Mouse (Mus musculus) Muller cell, postnatal 12 days (primary cell): Measurements from ENCODE around the gene Rbfox1.

Source experiments
- DNase-seq: peaks from one replicate; pipeline ENCODE4 v3.0.0-alpha.2; 2015; ENCODE audit errors: inconsistent ontology term

Rbfox1 gene

GRCm38 (mm10) chr16:7223265-7223664, 1338.1 kb downstream of the Rbfox1 start:
- DNase-seq: no peak

DNA sequence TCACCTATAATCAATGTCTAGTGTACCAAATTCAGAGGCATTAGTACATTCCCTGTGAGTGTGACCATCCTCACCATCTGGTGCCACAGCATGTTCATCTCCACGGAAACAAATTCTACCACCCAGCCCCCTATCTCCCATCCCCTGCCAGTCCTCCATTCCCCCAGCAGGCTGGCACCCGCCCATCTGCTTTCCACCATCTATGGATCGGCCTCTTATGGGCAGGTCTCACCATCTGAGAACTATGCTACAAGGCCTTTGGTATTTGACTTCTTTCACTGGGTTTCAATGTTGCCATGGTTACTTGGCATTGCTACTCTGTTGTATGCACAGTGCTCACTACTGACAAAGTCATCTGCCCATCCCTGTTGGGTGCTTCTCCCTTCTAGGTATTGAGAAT, 1340.8 kb downstream of the Rbfox1 start:
- no peak for DNase-seq

DNA sequence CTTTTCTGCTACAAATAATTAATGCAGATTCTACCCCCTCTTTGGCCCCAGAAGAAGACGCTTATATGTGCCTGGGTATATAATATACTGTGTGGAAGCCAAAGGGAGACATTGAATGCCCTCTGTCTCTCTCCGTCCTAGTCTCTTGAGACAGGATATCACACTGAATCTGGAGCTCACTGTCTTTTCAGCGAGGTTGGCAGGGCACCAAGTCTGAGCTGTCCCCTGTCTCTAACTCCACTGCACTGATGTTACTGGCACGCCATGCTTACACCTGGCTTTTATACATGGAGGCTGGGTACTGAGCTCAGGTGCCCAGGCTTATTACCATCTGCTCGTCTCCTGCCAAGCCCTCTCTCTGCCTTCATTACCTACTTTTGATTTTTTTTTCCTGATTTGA, 1343.1 kb downstream of the Rbfox1 start:
- DNase-seq: no peak

DNA sequence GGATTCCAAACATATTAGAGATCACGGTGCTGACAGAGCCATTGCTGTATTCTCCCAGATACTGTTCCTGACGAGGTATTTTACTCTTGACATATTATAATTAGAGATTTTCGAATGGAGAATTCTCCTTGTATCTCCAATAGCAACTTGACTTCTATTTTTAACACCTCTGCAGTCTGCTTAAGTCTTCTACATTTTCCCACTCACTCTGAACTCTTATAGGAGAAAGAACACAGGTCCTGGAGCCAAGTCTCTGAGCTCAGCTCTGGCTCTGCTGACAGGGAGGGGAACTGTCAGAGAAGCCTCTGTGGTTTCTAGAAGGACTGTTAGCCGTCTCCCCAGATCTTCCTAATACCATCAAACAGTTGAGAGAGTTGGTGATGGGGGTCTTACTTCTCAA, 1344.1 kb downstream of the Rbfox1 start:
- no peak for DNase-seq

DNA sequence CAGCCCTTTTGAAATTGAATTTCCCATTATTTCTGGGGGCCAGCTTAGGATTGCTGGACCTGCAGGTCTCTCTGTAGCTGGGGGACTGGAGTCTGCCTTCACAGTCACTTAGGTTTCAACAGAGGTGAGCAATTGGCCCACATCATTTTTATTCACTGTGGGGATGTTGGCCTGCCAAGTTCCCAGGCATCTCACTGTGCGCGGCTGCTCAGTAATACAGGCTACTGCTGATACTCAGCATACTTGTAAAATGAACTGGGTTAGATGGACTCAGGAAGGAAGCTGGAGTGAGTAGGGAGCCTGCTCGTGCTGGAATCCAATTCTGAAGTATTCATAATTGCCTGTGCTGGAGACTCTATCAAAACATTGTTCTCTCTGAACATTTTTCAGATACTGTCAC, 1356.5 kb downstream of the Rbfox1 start:
- DNase-seq: peak; percentile 17

- DNase-seq: no peak
Observed at GRCm38 (mm10) chr16:7242501-7242900, 1357.3 kb downstream of the Rbfox1 start.

DNA sequence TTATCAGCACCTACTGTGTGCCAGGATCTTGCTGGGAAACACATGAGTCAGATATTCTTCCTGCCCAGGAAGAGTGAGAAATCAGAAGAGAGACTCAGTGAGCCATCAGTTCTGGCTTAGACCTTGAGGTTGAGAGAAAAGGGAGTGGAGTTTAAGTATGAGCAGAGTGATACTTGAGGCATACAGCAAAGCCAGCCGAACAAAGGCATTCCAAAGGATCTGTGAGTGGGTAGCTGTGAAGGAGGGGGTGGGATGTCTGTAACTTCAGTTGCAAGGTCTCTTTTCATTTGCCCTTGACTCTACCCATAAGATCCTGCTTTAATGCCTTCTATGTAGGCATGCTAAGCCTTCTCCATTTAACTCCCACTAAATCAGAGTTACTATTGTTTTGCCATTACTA, 1359.2 kb downstream of the Rbfox1 start:
- peak; percentile 30 for DNase-seq

DNA sequence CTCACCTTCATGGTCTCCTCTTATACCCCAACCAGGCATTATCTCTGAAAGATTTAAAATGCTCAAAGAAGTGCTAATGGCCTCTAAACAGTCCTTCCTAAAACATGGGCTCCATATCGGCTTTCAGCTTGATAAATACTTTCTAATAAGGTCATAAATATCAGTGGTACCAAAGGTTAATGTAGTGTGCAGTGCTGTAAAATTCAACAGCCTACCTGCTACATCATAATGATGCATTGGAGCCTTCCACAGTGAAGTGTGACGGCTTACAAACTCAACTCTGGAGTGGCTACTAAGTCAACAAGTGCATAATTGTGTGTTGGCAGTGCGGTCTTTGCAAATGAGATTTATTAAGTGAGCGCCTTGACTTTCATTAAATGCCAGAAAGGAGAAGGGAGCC, 1366.5 kb downstream of the Rbfox1 start:
- DNase-seq: no peak

GRCm38 (mm10) chr16:7257366-7257765, 1372.2 kb downstream of the Rbfox1 start:
- no peak for DNase-seq

DNA sequence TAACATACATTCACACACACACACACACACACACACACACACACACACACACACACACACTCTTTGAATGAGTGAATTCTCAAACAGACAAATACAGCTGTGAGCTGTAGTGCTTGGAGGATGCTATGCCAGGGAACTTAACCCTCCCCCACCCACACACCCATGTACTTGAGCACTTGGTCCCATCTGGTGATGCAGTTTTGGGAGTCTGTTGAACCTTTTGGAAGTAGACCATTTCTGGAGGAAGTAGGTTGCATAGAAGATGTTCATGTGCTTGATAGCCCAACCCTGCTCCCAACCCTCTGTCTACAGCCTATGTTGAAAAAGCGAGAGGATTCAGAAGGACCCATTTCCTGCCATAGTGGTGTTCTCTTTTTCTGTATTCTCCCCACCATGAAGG, 1378.1 kb downstream of the Rbfox1 start:
- no peak for DNase-seq

DNA sequence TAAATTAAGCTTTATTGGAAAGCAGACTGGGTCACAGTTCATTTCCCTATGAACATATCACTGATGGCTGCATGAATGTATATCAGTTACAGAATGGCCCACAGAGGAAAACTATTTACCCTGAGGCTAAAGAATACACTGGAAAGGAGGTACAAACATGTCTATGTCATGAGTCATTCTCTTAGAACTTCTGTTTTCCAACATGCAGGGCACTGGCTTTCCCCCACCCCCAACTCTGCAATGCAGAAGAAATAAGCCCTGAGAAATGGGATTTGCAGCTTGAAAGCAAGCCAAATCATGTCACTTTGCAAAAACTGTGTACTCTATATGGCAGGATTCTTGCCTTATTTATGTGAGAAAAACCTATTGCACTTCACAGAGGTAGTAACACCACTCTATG, 1380.6 kb downstream of the Rbfox1 start:
- DNase-seq: peak; percentile 83

GRCm38 (mm10) chr16:7275501-7275900, 1390.3 kb downstream of the Rbfox1 start:
- DNase-seq: no peak

- DNase-seq: no peak
Observed at GRCm38 (mm10) chr16:7275901-7276300, 1390.7 kb downstream of the Rbfox1 start.

DNA sequence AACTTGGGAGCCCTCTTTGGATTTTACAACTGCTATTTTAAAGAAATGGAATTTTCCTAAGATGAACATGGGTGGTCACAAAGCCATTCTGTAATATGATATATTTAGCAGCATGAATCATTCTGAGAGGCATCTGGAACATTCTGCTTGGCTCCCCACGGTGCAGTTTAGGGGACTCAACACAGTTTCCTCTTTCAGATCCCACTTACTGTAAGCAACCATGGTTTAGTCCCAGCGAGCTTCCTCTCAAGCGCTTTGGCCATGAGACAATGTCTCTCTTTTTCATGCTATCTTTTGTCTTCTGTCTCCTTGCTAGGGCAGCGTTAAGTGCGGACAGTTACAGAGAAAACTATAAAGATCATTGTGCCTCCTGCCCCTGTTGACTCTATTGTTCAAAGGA, 1394.4 kb downstream of the Rbfox1 start:
- DNase-seq: peak; percentile 36

DNA sequence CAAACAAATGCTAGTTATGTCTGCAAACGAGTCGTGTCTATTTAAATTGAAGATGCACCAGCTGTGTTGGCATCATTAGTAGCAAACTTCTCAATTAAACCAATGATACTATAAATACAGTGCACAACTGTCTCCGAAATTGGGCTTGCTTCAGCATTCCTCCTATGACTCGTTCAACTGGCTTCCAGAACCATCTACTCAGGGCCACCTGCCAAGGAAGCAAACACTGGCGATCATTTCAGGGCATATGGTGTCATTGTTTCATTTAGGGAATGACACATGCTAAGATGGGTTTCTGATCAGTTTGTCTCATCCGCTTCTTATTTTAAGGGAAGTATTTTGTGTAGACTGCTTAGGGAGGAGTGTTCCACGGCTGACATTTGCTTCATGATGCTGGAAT, 1397.1 kb downstream of the Rbfox1 start:
- peak; percentile 67 for DNase-seq

DNA sequence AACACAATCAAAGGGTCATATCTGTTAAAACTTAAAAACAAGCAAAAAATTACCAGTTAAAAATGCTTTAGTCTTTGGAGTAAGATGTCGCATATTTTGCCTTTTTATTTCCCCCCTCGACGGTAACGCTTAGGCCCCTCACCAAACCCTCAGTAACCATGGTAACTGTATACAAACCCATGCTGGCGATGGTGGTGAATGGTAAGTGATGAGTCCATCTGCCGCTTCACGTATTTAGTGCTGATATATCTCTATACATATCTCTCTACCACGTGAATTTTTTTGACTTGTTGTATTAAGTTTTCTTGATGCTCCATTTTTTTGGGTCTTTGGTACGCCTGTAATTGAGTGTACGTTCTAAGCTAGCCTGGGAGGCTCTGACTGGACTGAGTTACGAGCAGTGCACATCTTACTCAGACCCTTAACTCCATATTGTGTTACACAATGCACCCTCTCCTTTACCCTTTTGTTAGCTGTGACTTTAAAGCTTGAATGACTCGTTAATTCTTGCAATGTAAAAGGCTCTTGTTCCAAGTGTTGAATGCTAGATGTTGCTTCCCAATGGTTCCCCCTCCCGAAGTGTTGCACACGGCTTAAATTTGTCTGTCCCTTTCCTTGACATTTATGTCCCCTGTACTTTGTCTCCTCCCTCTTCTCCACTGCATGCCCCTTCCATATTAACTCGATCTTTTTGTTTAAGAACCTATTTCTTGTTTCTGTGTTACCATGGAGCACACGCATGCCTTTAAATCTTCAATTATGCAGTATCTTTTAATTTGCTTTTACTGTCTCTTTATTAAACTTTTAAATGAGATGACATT, 1408.0 kb downstream of the Rbfox1 start:
- DNase-seq: no peak

- DNase-seq: no peak
Observed at GRCm38 (mm10) chr16:7302416-7302815, 1417.3 kb downstream of the Rbfox1 start.

GRCm38 (mm10) chr16:7329196-7329595, 1444.0 kb downstream of the Rbfox1 start:
- DNase-seq: no peak

GRCm38 (mm10) chr16:7341186-7341585, 1456.0 kb downstream of the Rbfox1 start:
- DNase-seq: no peak

DNA sequence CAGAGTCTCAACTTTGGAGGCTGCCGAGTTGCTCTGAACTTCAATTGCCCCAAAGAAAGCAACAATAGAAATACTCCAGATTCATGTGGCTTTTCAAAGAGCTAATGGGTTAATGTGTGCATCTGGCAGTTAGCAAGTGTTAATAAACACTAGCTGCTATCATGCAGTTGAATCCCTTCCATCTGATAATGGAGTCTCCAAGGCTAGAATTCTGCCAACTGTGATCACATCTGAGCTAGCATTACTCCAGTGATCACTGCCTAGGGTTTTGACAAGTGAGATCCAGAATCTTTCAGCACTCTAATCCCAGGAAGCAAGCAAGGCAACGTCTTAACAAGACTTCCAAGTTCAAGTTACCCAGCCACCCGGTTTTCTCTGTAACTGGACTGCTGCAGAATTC, 1460.1 kb downstream of the Rbfox1 start:
- no peak for DNase-seq

GRCm38 (mm10) chr16:7346001-7346625, 1461.0 kb downstream of the Rbfox1 start:
- peak; percentile 22 for DNase-seq

DNA sequence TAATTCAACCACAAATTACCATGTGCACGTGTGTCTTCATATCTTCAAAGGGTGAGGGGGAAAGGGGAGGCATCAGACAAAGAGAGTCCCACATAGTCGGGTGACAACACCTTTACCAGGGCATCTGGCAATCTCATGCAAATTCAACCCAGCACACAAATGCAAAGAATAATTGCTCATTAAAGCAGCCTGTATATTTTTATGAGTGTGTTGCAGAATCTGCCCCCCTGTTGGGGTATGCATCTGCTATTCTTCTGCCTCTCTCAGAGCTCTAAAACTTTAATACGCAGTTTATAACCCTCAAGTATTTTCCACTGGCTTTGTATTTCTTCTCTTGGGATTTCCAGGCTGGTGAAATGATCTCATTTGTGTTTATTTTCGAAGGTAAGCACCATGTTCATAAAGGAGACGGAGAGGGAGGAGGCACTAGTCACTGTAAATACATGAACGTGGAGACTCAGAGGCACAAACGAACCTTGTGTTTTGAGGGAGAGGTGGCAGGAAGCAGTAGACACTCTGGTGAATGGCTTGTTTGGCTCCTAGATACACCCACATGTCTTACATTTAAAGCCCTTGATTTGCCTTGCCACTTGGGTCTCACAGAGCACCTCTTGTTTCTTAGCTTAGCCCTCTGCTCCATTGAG, 1462.5 kb downstream of the Rbfox1 start:
- no peak for DNase-seq

GRCm38 (mm10) chr16:7352808-7353207, 1467.7 kb downstream of the Rbfox1 start:
- DNase-seq: no peak
